Mouse (Mus musculus) adrenal gland, postnatal 25 days (tissue): ENCODE results near the gene Ndufa13. TPM values are rescaled to one million over a fixed set of nuclear protein-coding genes. Genes with fewer than 3 reads are reported as not detected.

Source experiments
- DNase-seq: peaks from one replicate; pipeline ENCODE4 v3.0.0; 2021; ENCODE audit warnings: mixed read lengths
- total RNA-seq: library from RNA; stranded (reverse); gene quantifications from 2 replicates; pipeline ENCODE4 v1.2.3, GENCODE M21; 2021

Gene Ndufa13
- total RNA-seq, 1 experiment from 2014 or later = 158 TPM

DNA sequence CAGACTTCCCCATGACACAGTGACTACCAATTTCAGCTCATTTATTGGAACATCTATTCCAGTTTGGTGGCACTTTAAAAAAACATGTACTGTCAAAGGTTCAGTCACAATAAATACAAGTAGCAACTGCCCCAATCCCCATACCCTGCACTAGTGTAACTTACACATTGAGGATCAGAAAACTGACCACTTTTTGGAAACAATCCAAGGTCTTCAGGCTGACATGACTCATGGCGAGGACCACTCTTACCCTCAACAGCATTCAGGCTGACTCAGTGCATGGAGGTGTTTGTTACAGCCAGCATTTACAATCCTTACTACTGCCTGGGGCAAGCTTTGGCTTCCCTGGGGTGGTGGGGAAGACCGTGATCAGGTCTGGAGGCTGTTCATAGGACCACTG, 4.7 kb upstream of the Ndufa13 start:
- DNase-seq = no peak

DNA sequence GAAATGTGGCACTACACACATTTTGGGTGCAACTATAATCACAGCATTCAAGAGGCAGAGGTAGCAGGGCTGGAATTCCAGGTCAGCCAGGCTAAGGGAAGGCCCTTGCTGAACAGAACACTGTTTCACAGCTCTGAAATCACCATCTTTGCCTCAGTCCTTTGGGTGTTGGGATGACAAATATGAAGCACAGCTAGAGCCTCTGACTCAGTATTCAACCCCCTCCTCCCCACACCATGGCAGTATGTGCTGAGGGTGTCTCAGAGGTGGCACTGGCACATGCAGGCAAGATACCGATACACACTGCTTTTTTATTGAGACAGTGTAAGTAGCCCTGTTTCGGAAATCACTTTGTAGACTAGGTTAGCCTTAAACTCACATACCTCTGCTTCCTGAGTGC, 3.9 kb upstream of the Ndufa13 start:
- DNase-seq = no peak

DNA sequence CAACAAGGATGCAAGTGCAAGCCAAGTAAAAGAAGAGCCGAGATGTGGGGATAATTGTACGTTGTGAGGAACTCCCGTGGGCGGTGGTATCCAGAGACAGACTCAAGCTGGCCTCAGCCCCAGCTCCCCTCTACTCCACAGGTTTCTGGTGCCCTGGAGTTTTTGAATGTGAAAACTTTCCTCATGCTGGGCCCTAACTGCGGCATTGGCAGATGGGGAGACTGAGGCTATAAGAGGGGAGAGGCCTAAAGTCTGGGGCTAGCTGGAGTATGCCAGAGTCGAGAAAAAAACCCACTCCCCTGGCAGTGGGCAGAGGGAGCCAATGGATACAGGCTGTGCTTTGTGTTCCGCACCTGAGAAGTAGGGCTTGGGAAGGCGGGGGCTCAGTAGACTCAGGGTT, 1.7 kb upstream of the Ndufa13 start:
- DNase-seq = no peak

DNA sequence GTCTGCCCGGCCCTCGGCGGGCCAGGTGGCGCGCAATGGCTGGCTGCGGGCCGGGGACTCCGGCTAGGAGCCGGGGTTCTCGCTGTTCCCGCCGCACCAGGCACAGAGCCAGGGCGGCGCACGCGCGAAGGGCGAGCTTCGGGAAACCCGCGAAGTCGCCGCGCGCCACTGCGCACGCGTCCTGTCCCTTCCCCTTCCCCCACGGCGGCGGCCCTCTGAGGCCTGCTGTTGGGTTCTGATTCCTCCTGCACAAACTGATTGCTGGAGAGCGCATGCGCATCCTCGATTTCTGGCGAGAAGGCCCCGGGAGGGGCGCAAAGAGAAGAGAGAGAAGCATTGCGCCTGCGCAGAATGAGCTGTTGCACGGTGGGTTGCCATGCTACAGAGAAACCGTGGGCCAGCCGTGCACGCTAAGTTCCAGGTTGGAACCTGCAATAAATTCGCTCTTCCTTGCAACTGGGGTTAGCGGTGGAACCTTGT, 745 bp upstream of the Ndufa13 start:
- peak; percentile 99 for DNase-seq

DNA sequence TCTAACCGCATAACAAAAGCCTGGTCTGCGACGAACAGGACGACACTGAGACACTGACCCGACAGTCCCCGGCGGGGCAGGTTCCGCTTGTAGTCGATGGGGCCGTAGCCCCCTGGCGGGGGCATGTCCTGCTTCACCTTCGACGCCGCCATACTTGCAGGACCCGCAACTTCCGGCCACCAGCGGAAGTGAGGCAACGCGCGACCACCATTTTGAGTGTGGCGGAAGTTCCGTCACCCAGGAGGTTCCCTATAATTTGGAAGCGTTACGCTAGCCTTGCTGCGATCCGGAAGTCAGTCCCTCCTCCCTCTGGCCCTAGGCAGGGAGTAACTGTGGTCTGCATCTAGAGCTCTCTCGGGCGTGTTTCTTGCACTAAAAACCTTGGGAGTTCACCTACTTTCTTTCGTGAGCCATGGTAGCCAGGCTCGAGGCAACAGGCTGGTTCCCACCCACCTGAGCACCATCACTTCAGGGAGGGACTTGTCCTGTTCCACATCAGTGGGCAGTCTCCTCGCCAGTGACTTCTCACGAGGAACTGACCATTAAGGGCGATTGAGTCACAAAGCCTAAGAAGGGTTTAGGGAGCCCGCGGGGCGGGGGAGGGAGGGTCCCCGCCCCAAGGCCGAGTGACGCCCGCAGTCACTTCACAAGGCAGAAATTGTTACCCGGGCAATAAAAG, 735 bp downstream of the Ndufa13 start:
- DNase-seq = peak; percentile 95

DNA sequence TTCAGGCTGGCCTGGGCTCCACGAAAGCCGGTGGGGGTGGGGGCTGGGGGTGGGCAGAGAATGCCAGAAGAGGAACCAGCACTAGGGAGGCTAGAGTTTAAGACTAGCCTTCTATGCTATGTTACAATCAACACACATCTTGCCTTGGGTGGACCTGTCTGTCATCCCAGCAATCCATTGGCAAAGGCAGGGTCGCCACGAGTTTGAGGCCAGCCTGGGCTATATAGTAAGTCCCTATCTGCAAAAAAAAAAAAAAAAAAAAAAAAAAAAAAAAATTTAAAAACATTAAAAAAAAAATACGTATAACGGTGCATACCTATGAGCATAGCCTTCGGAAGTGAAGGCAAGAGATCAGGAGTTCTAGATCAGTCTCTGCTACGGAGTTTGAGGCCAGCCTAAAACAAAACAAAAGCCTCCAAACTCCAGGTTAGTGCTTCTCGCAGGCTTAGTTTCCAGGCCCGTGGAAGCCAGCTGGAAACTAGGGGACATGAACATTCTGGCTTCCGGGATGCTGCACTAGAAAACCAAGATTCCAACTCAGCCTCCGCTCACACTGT, 1.4 kb downstream of the Ndufa13 start:
- no peak for DNase-seq

DNA sequence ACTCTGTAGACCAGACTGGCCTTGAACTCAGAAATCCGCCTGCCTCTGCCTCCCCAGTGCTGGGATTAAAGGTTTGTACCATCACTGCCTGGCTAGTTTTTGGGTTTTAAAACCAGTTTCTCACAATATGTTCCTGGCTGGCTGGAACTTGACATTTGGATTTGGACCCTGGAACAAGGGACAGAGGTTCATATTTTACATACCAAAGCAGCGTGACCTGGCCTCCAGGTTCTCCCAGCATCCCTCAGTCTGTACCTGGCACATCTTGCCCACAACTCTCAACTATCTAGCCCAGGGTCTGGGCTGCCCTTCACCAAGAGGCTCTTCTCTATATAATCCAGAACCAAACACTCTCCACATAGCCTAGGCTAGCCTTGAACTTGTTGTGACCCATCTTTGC, 2.5 kb downstream of the Ndufa13 start:
- no peak for DNase-seq

DNA sequence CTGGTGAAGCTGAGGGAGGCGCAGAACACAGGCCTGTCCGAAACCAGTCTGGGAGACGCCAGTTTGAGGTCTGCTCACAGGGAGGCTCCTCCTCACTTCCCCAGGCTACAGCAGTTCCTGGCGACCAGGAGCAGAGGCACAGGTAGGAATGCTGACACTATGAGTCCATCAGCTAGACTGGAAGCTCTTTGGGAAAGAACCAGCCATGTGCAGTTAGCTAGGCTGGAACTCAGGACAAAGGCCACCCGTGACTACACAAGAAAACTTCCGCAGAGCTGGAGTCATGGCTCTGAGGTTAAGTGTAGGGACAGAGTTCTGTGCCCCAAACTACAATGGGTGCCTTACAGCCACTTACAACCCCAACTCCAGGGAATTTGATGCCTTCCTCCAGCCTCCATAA, 4.5 kb downstream of the Ndufa13 start:
- no peak for DNase-seq

DNA sequence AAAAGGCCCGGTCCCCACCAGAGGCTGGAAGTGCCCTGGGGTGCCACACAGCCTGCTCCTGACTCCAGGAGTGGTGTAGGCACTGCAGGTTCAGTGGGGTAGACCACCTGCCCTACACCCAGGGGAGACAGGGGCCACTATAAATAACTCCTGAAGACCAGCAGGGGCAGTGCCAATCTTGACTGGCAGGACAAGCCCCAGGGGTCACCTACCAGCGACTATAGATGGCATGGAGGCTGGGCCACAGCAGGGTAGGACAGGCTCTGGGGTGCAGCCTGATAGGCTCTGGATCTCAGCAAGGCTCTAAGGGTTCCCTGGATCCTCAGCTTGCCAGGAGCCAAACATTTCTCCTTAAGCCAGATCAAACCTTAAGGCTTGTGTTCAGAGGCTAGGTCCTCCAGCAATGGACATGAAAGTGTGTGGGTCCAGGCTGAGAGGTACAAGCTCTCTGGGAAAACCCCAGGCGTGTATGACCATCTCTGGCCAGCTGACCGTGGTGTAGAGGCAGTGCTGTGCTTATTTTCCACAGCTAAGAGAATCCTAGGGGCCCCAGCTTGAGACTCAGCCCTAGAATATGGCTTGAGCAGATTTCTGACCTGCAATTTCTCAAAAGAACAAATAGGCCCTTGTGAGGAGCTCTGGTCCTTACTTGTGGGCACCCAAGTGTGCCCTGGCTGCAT, 6.4 kb downstream of the Ndufa13 start:
- no peak for DNase-seq

DNA sequence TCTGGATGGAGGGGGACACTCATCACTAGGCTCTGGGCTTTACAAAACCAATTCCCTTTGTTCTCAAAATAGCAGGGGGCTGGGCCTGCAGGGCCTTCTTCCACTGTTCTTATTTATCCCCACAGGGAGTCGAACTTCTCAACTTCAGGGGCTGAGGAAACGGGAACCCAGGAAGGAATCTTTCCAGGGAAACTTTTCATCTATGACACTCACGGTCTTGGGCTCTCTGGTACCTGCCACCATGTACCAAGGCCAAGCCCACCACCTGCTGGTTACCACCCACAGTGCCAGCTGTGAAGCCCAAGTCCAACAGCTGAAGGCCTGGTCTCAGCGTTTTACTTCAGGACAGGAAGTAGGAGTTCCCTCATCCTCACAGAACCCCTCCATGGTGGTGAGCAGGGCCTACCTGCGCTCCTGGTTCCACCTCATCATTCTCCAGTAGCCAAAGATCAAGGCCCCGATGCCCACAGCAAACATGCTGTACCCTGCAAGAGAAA, 7.5 kb downstream of the Ndufa13 start:
- no peak for DNase-seq

DNA sequence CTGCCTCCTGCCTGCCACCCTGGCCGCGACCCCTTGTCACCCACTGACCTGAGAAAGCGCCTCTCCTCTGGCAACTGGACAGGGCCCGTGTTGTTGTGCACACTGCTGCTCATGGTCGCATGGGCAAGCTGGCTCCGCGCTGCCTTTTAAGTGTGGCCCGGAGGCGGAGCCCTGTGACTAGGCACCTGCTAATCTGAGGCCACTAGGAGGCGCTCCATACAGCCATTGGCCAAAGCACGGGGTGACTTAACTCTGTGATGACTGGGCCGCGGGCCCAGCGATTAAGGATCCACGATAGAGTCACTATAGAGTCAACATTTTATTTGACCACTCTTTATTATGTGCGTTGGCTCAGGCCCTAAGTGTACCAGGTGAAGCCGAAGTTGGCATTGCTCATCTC, 8.5 kb downstream of the Ndufa13 start:
- no peak for DNase-seq

DNA sequence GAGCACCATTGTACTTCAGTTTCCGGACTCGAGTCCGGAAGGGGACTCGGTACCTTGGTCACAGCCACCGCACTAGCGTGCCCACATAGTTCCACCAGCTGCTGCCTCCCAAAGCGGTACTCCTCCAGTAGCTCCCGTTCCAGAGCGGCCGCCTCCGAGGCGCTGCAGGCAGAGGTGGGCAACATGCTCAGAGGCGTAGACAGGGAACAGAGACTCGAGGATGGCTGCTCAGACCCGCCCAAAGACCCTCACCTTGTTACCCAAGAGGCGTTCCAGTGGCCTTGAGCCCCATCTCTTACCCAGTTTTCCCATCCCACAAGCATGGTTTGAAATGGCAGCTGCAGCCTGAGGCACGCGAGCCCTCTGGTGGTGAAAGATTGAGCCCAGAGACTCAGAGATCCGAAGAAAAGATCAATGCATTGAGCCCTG, 11.5 kb downstream of the Ndufa13 start:
- DNase-seq = peak; percentile 38

DNA sequence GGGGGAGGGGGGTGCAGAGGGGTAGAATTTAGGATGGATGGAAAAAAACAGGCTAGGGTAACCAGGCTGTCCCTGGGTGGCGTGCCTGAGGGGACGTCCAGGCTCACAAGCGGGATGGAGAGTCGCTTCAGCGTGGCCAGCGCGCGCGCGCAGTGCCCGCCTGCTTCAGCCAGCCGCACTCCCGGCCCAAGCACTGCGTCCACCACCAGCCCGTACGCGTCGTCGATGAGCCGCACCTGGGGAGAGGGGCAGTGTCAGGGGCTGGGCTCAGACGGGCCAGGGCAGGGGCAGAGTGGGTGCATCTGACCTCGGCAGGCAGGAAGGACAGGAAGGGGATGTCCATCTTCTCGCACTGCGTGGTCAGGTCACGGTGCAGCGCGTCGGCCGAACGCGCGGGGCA, 13.5 kb downstream of the Ndufa13 start:
- no peak for DNase-seq

DNA sequence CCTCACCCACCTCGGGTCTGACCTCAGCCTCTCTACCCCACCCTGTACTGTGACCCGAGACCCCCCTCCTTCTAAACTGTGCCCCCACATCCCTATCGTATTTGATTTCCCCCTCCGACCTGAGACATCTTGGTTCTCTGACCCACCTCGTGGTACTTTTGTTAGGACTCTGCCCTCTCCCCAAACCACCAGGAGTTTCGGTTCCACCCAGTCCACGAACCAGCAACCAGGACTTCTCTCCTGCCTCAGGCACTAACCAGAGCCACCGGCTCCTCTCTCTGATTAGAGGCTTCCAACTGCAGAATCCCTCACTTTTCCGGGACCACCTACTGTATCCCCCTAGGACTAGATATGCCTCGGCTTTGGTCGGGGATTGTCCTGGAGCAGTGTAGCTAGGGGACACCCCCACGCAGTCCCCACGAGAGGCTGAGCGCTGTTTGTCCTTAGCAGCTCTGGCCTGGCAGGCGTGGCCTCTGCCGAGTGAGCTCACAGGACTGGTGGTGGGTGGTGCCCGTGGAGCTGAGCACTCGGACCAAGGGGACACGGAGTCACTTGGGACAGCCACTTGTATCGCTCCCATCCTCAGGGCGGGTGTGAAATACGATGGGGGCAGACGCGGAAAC, 14.0 kb downstream of the Ndufa13 start:
- no peak for DNase-seq

DNA sequence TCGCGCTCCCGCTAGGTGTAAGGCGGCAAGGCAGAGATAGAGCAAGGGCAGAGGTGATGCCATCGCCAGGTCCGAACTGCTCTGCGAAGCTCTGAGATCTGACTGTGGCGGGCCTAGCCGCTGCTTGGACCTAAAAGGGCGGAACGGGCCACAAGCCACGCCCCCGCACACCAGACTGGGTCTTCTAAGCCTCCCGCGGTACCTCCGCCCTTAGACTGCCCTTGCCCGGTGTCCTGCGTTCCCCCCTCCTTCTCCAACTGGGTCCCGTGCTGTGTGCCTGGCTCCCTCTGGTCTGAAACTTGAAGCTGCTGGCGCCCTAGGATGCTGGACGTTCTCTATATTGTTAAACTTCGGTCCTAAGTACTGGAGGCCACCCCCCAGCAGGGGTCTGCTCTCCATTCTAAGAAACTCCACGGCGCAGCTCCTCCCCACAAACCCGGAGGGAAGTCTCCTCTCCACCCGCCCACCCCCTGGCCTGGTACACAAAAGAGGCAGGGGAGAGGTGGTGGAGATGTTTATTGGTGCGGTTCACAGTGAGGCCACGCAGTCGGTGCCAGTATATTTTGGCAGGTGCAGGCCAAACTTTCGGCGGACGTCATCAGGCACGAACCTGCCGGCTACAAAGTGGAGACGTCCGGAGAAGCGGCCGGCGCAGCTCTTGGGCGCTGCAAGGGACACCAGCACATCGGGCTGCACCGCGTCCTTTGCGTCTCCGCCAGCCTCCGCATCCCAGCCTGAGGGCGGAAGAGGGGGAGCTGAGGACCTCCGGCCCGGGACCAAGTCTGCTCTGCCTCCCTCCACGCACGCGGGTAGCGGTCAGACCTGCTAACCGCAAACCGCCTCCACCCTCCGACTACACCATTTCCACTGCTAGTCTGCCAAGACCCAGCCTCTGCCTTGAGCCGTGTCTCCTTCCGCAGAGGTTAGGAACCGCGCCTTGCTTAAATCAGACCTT, 14.8 kb downstream of the Ndufa13 start, which contains the start of gene Cilp2:
Cilp2 (minus strand) TSS at position 399 of the 955 bp plus-strand sequence.
- DNase-seq = no peak

DNA sequence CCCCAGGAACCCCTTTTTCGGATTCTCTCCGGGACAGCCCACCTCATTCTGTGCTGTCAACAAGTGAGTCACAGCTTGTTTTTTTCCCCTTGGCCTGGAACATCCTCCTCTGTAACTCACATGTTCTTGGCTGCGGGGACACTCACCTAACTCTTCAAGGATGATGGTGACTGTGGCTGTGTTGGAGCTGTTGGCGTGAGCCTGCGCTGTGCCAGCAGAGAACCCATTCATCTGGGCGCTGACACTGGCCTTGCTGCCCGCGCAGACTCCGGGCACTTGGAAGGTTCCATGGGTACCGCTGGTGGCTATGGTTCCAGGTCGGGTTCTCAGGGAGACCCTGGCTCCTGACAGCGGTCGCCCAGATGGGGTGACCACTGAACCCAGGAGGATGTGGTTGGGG, 18.2 kb downstream of the Ndufa13 start:
- DNase-seq = no peak

DNA sequence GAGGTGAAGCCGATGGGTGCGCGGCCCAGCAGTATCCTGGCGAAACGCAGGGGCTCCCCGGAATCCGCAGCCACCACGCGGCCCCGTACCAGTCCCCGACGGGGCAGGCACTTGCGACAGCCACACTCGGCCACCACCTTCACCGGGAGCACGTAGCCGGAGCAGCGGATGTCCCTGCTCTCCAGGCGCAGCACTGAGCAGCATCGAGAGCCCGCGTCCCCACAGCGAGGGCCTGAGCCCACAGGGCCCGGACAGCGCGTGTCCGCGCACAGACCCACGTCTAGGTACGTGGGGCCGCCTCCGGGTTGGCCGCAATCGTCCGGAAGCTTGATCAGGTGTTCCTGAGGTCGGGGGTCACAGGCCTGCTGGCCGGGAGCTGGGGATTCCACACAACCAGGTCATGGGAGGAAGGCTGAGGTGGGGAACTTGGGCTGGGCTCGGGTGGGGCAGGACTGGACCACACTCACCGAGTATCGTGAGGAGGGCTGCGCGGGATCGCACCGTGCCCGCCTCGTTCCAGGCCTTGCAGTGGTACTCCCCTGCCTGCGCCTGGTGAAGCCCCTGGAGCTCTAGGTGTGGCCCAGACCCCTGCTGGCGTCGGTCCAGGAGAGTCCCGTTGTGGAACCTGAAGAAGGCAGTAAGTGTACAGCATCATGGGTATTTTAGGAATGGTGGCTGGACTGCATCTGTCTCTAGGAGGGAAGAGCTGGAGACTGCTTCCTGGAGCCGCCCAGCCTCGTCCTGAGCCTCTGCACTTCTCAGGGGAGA, 19.3 kb downstream of the Ndufa13 start:
- DNase-seq = no peak

DNA sequence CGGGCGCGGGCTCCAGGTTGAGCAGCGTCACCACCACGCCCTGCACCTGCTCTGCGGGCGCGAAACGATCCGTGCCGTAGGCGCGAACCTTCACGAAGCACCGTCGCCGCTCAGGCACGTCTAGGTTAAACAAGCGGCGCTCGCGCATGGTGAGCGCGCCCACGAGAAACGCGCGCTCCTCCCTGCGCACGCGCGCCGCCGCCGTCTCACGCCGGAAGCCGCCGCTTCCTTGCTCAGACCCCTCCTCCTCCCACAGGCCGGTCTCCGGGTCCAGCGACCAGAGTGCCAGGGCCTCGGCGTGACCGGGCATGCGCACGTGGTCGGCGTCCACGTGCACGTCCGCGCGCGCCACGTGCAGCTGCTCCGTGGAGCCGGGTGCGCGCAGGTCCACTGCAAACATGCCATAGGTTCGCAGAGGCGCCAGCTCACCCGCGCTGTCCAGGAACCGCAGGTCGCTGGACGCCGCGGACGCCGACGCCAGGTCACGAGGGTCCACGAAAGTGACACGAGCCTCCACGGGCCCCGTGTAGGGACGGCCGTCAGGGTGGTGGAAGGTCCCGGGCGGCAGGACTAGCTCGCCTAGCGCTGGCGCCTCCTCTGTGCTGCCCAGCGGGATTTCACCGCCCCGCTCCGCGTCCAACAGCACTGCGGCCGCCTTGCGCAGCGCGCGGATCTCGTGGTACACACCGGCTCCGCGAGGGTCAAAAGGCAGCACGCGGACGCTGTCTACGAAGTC, 20.2 kb downstream of the Ndufa13 start:
- DNase-seq = peak; percentile 46

DNA sequence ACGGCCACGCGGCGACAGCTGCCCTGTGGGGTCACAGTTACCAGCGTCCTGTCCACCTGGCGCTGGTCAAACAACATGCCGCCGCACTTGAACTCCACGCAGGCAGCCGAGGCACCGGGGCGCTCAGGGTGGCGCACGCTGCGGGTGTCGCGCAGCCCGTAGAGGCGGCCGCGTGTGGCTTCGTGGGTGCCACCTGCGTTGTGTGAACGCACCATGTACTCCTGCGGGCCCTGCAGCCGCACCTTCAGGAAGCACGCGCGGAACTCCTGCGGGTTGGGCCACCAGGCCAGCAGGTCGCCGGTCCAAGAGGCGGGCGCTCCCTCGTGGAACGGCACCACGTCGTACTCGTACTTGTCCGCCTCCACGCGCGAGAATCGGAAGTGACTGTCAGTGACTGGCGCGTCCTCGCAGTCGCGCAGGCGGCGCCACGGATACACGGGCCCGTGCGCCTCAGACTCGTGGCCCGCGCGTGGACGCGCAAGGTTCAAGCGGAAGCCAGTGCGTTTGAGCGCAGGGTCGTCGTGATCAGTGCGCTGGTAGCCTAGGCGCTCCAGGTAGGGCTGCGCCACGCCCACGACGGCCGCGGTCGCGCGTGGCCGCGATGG, 21.0 kb downstream of the Ndufa13 start:
- DNase-seq = no peak

DNA sequence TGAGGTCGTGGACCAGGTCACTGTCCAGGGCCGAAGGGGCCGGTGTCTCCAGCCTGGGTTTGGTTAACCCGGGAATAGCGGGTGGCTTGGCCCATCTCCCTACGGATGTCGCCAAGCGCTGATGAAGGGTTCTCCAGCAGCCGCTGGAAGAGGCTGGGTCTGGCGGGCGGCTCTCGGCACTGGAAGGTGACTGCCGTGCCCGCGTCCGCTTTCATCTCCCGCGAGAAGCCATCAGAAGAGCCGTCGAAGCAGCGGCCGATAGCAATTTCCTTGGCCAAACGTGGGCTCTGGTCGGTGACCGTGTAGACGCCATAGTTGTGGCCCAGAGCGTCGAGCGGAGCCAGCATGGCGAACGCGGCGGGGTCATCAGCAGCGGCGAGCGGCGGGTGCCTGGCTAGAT, 21.5 kb downstream of the Ndufa13 start:
- no peak for DNase-seq
